Mouse (Mus musculus) myocyte (in vitro differentiated cells): ENCODE results near the gene Sdhaf2. TPM values are rescaled to one million over a fixed set of nuclear protein-coding genes. Genes with fewer than 3 reads are reported as not detected.
A peak's percentile ranks its signal among the peaks of the same experiment; 100 is the strongest.
"Not testable (repeated sequence)": the region's sequence is repeated elsewhere in the genome, so short reads cannot be mapped to it uniquely, and the experiment has no call there.

Experiments
- H3K27me3 ChIP-seq: one replicate; pipeline ENCODE4 v1.6.1; 2011; ENCODE audit not compliant: control insufficient read depth, insufficient read depth, insufficient read length
- H3K36me3 ChIP-seq: one replicate; pipeline ENCODE4 v1.6.1; 2011; ENCODE audit not compliant: control insufficient read depth, insufficient read depth
- H3K4me2 ChIP-seq: one replicate; pipeline ENCODE4 v1.6.1; 2011; ENCODE audit warnings: low read depth, control low read depth
- H3K4me3 ChIP-seq: one replicate; pipeline ENCODE4 v1.5.1; 2011; ENCODE audit warnings: mild to moderate bottlenecking, control low read depth, moderate library complexity
- H3K79me2 ChIP-seq: one replicate; pipeline ENCODE4 v1.6.1; 2011; ENCODE audit not compliant: control insufficient read depth, insufficient read depth
- H3ac ChIP-seq: one replicate; pipeline ENCODE4 v1.6.1; 2011; ENCODE audit not compliant: control insufficient read depth, insufficient read length
- CEBPB ChIP-seq: IDR thresholded peaks from 2 replicates; pipeline ENCODE4 v1.6.1; 2011; ENCODE audit warnings: mild to moderate bottlenecking, moderate library complexity; ENCODE audit not compliant: poor library complexity, insufficient read depth, severe bottlenecking
- E2F4 ChIP-seq: IDR thresholded peaks from one replicate; pipeline ENCODE4 v1.6.1; 2011; ENCODE audit warnings: mild to moderate bottlenecking, control low read depth, moderate library complexity; ENCODE audit not compliant: insufficient read depth
- MAX ChIP-seq: IDR thresholded peaks from one replicate; pipeline ENCODE4 v1.6.1; 2011; ENCODE audit warnings: low read depth, mild to moderate bottlenecking, control low read depth
- MYOD1 ChIP-seq, 3 experiments: IDR thresholded peaks; one replicate each; pipeline ENCODE4 v1.6.1; 2011; ENCODE audit warnings: control low read depth in 2 of 3, low read depth in 2 of 3, mild to moderate bottlenecking in 2 of 3, moderate library complexity in 1 of 3; ENCODE audit not compliant: insufficient read length in 2 of 3, control insufficient read depth in 1 of 3
- MYOG ChIP-seq, 3 experiments: IDR thresholded peaks; one replicate each; pipeline ENCODE4 v1.6.1; 2011; ENCODE audit warnings: control low read depth in 2 of 3, low read depth in 2 of 3, mild to moderate bottlenecking in 2 of 3; ENCODE audit not compliant: insufficient read length in 2 of 3, control insufficient read depth in 1 of 3, insufficient read depth in 1 of 3
- POLR2A ChIP-seq: IDR thresholded peaks from one replicate; pipeline ENCODE4 v1.6.1; 2011; ENCODE audit warnings: low read depth, mild to moderate bottlenecking, control low read depth, moderate library complexity; ENCODE audit not compliant: insufficient read length
- POLR2AphosphoS2 ChIP-seq: IDR thresholded peaks from one replicate; pipeline ENCODE4 v1.6.1; 2011; ENCODE audit warnings: low read depth, control low read depth; ENCODE audit not compliant: insufficient read length
- REST ChIP-seq: IDR thresholded peaks from one replicate; pipeline ENCODE4 v1.6.1; 2011; ENCODE audit warnings: mild to moderate bottlenecking, control low read depth, moderate library complexity; ENCODE audit not compliant: insufficient read depth, insufficient read length
- SRF ChIP-seq: IDR thresholded peaks from one replicate; pipeline ENCODE4 v1.6.1; 2011; ENCODE audit warnings: low read depth; ENCODE audit not compliant: control insufficient read depth, insufficient read length
- TCF12 ChIP-seq: IDR thresholded peaks from one replicate; pipeline ENCODE4 v1.6.1; 2011; ENCODE audit warnings: mild to moderate bottlenecking, control low read depth; ENCODE audit not compliant: poor library complexity, insufficient read depth, severe bottlenecking
- TCF3 ChIP-seq: IDR thresholded peaks from one replicate; pipeline ENCODE4 v1.6.1; 2011; ENCODE audit warnings: low read depth, control low read depth; ENCODE audit not compliant: insufficient read length
- USF1 ChIP-seq: IDR thresholded peaks from one replicate; pipeline ENCODE4 v1.6.1; 2011; ENCODE audit warnings: low read depth, mild to moderate bottlenecking, control low read depth, moderate library complexity
- polyA plus RNA-seq: library from polyadenylated mRNA; unstranded; fragments of >200 nt; fragmentation: generic; extraction: Trizol; gene quantifications from one replicate; pipeline ENCODE4 v1.2.1, GENCODE M21; 2012; ENCODE audit warnings: missing spikeins

Sdhaf2 gene
- polyA plus RNA-seq, 1 experiment, result 36.3 TPM

DNA sequence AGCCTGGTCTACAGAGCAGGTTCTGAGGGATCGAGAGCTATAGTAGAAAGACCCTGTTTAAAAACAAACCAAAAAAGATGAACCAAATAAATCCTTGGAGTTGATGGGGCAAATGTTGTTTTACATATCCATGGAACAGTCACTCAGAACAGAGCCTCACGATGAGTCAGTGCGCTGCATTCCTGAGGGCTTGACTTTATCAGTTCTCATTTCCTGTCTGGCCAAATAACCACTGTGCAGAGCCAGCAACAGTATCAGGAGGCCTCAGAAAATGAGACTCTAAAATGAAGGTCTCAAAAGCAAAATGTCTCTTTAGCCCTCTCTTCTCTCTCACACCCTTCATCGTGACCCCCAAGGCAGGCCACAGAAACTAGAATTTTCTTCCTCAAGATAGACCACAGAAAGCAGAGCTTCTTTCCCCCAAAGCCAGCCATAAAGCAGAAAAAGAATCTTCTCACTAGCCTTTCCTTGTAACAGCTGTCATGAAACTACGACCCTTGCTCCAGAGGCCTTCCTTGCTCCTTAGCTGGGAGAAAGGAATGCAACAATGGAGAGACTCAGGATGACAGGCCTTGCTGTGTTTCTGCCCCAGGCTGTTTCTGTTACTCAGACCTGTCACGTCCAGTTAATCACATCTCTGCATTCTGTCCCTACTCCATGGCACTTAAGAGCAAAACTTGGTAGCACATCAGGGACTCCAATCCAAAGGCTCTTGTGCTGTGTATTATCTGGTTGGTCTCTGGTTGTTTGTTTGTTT is 35.8 kb upstream of the Sdhaf2 start:
- peak in 2 of 3 experiments; percentile 39 to 56 for TF ChIP-seq MYOD1 (IDR thresholded peaks at IDR 0.05; ENCODE audit: control insufficient read depth in 1 of 3, insufficient read length in 2 of 3, low read depth in 2 of 3)
- no peak for TF ChIP-seq CEBPB
- no peaks in the 10 kb centered on the region for H3K27me3 ChIP-seq
- H3K4me3 ChIP-seq, result no peak overlapping the region
- no peaks in the 10 kb centered on the region for H3K36me3 ChIP-seq
- H3ac ChIP-seq, result no peak overlapping the region
- no peaks in the 10 kb centered on the region for H3K79me2 ChIP-seq
- peak overlapping the region; percentile 69 for H3K4me2 ChIP-seq

DNA sequence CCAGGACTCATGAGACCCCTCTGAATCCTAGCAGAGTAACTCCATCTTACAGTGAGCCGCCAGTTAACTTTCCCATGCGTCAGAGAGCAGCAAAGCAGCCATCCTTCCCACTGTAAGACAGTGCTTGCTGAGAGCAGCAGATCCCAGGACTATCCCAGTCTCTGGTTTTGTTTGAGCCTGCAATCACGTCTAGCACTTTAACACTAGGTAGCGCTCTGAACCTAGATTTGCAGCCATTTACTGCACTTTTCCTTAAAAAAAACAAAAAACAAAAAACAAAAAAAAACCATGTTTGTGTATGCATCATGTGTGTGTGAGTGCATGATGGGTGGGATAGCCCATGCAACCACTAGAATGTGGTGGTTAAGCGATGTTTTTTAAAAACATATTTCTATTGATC is 34.2 kb upstream of the Sdhaf2 start:
- Histone ChIP-seq H3K79me2 (no peaks in the 10 kb centered on the region), H3ac (no peak overlapping the region), H3K4me3 (no peak overlapping the region), H3K27me3 (no peaks in the 10 kb centered on the region), H3K4me2 (no peak overlapping the region), H3K36me3 (no peaks in the 10 kb centered on the region)
- TF ChIP-seq CEBPB (no peak), TCF3 (no peak), TCF12 (no peak), MYOD1 (IDR thresholded peaks at IDR 0.05; ENCODE audit: control insufficient read depth in 1 of 3, insufficient read length in 2 of 3, low read depth in 2 of 3) (no peak), MAX (no peak), E2F4 (no peak), POLR2A (no peak), REST (no peak), MYOG (IDR thresholded peaks at IDR 0.05; ENCODE audit: control insufficient read depth in 1 of 3, insufficient read depth in 1 of 3, insufficient read length in 2 of 3, low read depth in 2 of 3) (no peak), USF1 (no peak), POLR2AphosphoS2 (no peak), SRF (no peak)

DNA sequence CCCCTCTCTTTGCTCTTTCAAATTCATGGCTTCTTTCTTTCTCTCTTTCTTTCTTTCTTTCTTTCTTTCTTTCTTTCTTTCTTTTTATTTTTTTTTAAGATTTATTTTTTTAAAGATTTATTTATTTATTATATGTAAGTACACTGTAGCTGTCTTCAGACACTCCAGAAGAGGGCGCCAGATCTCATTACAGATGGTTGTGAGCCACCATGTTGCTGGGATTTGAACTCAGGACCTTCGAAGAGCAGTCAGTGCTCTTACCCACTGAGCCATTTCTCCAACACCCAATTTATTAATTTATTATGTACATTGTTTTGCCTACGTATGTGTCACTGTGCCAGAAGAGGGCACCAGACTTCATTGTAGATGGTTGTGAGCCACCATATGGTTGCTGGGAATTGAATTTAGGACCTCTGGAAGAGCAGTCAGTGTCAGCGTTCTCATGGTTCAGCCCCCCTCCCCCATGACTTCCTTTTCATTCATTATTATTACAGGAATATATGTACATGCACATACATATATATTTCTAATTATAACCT is 32.0 kb upstream of the Sdhaf2 start:
- H3K4me3 ChIP-seq, result not testable (repeated sequence)

DNA sequence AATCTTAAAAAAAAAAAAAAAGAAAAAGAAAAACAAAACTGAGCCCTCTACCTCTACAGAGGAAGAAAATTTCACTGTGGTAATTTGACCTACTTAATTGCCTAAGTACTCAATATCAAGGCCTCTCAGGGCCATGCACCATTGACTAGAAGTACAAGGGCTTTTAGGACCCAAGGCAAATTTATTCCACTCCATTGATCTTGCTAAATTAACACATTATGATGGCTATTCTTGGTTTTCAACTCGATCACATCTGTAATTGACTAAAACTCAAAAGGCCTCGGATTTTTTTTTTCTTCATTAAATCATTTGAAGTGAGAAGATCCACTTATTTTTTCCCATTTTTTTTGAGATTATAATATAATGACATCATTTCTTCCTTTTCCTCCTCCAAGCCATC is 31.5 kb upstream of the Sdhaf2 start:
- Histone ChIP-seq H3ac (no peak overlapping the region), H3K79me2 (no peaks in the 10 kb centered on the region)
- TF ChIP-seq MYOD1 (IDR thresholded peaks at IDR 0.05; ENCODE audit: control insufficient read depth in 1 of 3, insufficient read length in 2 of 3, low read depth in 2 of 3) (no peak), POLR2A (no peak), POLR2AphosphoS2 (no peak), E2F4 (no peak), TCF12 (no peak), MYOG (IDR thresholded peaks at IDR 0.05; ENCODE audit: control insufficient read depth in 1 of 3, insufficient read depth in 1 of 3, insufficient read length in 2 of 3, low read depth in 2 of 3) (no peak), MAX (no peak), SRF (no peak), REST (no peak), CEBPB (no peak), TCF3 (no peak), USF1 (no peak)

More for the DNA sequence above, 32.0 kb upstream of the Sdhaf2 start:
- not testable (repeated sequence) for H3K79me2 ChIP-seq, H3K27me3 ChIP-seq, H3ac ChIP-seq, H3K36me3 ChIP-seq, H3K4me2 ChIP-seq

DNA sequence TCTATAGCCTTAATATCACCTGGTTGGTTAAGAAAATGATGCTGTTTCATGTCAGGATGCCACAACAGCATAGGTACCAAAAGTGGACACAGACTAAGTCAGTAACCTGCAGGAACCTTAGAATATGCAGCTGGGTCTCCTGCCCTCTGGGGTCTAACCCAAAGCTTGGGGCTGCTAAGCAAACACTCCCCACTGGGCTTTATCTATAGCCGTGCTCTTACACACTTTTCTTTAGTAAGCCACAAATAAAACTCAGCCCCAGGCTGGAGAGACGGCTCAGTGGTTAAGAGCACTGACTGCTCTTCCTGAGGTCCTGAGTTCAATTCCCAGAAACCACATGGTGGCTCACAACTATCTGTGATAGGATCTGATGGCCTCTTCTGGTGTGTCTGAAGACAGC is 31.1 kb upstream of the Sdhaf2 start:
- Histone ChIP-seq H3K36me3 (no peaks in the 10 kb centered on the region), H3ac (no peak overlapping the region), H3K4me2 (no peak overlapping the region), H3K27me3 (no peaks in the 10 kb centered on the region), H3K79me2 (no peaks in the 10 kb centered on the region), H3K4me3 (no peak overlapping the region)
- TF ChIP-seq POLR2AphosphoS2 (no peak), TCF12 (no peak), E2F4 (no peak), MYOD1 (IDR thresholded peaks at IDR 0.05; ENCODE audit: control insufficient read depth in 1 of 3, insufficient read length in 2 of 3, low read depth in 2 of 3) (no peak), MYOG (IDR thresholded peaks at IDR 0.05; ENCODE audit: control insufficient read depth in 1 of 3, insufficient read depth in 1 of 3, insufficient read length in 2 of 3, low read depth in 2 of 3) (no peak), POLR2A (no peak), SRF (no peak), CEBPB (no peak), REST (no peak), USF1 (no peak), MAX (no peak), TCF3 (no peak)

More for the DNA sequence above, 31.5 kb upstream of the Sdhaf2 start:
- H3K36me3 ChIP-seq, result no peaks in the 10 kb centered on the region
- no peak overlapping the region for H3K4me3 ChIP-seq
- H3K27me3 ChIP-seq, result no peaks in the 10 kb centered on the region
- no peak overlapping the region for H3K4me2 ChIP-seq
